Mouse (Mus musculus) adrenal gland, adult 8-10 months (tissue): ENCODE results near the gene Sept10. TPM values are rescaled to one million over a fixed set of nuclear protein-coding genes. Genes with fewer than 3 reads are reported as not detected.

Experiments used
- DNase-seq: peaks from one replicate; pipeline ENCODE4 v3.0.0; 2022
- total RNA-seq, 4 experiments: library from RNA; stranded (reverse); gene quantifications; 2 replicates each; pipeline ENCODE4 v1.2.4; 2022

Gene Sept10
- total RNA-seq, result 10 to 100 TPM; 39.3 to 54.2 (median 49.7) TPM

DNA sequence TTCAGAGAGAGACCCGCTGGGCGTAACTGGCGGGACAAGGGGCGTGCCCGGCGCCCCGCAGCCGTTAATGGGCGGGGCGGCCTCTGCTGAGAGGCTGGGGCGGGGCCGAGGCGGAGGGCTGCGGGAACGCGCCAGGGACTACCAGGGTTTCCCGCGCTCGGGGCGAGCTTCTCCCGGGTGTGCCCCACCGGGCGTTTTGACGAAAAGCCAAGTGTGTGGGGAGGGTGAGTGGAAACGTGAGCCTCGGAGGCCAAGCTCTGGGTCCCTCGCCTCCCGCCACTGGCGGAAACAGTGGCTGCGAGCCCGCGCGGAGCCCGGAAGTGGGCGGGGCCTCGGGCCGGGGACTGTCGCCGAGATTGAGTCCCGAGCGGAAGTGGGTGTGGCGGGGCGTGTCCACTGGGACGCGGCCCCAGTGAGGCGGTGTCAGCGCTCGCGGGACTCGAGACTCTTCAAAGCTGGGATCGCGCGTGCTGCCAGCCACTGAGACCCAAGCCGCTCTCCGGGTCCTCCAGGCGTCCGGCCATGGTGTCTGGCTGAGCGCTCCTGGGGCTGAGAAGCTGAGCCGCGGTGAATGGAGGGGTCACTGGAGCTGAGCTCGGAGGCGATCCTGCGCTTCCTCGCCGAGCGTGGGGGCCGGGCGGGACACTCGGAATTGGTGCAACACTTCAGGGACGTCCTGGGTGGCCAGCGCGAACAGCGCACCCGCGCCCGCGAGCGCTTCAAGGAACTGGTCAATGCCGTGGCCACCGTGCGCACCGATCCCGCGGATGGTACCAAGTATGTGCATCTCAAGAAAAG is at the start of gene Sept10, which contains the start of gene Sowahc:
Sept10 (minus strand) TSS at position 375 of the 798 bp plus-strand sequence.
Sowahc (plus strand) TSS at position 481 of the 798 bp plus-strand sequence.
- peak; percentile 96 for DNase-seq

DNA sequence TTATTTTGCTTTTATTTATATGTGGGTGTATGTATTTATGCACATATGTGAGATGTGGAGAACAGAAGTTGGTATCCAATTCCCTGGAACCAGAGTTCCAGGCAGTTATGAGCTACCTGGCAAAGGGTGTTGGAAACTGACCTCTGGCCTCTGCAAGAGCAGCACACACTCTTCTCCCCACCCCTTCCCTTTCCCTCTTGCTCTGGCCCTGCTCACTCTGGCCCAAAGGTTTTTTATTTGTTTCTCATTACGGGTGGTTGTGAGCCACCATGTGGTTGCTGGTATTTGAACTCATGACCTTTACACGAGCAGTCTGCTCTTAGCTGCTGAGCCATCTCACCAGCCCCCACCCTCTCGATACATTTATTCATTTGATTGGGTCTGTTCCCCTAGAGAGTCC is 47.1 kb upstream of the Sept10 start:
- DNase-seq, result no peak

DNA sequence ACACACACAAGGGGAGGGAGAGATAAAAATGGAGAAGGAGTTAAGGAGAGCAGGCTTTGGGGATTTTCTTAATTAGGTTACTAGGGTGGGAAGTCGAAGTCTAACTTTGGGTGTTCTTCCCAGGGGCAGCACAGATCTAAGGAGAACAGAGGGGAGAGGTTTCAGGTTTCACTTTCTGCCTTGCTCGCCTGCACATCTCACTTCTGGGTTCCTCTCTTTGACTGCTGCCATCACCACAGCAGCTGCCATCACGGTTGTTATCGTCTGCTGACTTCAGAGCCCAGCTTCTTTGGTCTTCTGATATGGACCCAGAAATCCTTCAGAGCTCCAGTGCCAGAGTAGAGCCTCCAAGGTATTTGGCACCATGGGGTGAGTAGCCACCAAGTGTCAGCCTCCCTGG is 46.5 kb upstream of the Sept10 start:
- no peak for DNase-seq

- DNase-seq, result no peak
Measured at GRCm38 (mm10) chr10:59267275-59267674, 45.6 kb upstream of the Sept10 start.

GRCm38 (mm10) chr10:59266097-59266496 is 44.5 kb upstream of the Sept10 start:
- peak; percentile 85 for DNase-seq

DNA sequence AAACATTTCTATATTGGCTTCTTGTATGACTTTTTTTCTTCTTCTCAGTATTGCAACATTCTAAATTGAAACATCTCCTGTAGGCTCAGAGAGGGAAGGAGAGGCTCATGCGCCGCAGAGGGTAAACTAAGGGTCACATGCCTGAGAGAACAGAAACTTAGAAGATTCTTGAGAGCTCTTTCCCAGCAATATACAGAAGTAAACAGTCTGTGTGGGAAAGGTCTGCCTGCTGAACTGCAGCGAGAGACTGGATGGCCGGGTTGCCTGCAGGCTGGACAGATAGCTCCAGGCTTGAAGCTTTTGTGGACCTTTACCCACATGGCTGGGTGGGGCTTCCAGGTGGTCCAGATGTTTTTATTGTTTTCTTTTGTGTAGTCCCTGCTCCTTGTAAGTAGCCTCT is 44.0 kb upstream of the Sept10 start:
- DNase-seq, result no peak

GRCm38 (mm10) chr10:59265067-59265466 is 43.4 kb upstream of the Sept10 start:
- no peak for DNase-seq

GRCm38 (mm10) chr10:59262979-59263378 is 41.3 kb upstream of the Sept10 start:
- DNase-seq, result no peak

- DNase-seq, result no peak
Measured at GRCm38 (mm10) chr10:59262021-59262420, 40.4 kb upstream of the Sept10 start.

DNA sequence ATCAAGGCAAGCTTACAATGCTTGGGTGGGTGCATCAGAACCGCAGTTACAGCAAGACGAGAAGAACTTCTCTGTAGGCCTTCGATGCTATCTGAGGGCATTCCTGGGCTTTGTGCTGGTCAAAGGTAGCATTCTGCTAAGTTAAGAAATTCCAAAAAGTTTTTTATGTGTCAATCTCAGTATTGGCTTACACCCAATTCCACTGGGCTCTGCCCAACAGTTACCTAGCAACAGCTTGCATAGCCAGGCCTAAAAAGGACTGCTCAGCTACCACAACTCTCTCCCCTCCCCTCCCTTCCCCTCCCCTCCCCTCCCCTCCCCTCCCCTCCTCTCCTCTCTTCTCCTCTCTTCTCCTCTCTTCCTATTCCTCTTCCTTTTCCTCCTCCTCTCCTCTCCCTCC is 40.0 kb upstream of the Sept10 start:
- no peak for DNase-seq

- no peak for DNase-seq
Measured at GRCm38 (mm10) chr10:59259572-59259971, 37.9 kb upstream of the Sept10 start.

- DNase-seq, result no peak
Measured at GRCm38 (mm10) chr10:59256533-59256932, 34.9 kb upstream of the Sept10 start.

GRCm38 (mm10) chr10:59253541-59254079 is 32.0 kb upstream of the Sept10 start:
- no peak for DNase-seq

DNA sequence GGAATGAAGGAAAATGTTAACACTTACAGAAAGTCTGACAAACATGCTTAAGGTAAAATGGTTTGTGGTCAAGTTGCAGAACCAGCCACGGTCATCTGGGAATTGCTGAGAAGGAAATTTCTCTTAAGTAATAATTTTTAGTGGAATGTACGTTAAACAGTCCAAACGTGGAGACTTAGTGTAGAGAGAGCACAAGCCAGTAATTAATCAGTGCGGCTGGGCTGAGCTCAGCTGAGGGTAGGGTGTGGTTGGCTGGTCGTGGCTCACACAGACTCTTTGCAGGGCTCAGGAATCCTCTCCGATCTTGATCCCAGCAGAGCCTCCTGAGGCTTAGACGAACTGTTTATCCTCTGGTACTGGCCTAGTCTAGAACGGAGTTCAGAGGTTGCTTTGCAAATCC is 30.7 kb upstream of the Sept10 start:
- DNase-seq, result no peak

DNA sequence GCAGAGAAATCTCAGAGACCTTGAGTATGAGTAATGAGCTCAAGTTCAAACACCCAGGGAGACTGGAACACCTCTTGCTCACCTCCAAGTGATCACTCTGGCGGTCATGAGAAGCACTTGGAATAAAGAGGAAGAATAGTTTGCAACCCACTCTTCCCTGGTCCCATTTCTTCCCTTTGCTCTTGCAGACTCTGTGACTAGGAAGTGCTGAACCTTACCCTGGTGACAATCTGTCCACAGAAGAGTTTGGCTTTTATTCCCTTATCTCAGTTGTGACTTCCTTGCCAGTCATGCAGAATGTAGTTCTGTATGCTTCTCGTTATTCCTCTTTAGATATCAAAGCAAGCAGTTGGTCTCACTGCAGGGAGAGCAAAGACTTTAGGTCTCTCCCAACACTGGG is 30.3 kb upstream of the Sept10 start:
- no peak for DNase-seq

GRCm38 (mm10) chr10:59250679-59251078 is 29.0 kb upstream of the Sept10 start:
- DNase-seq, result no peak

GRCm38 (mm10) chr10:59249531-59249930 is 27.9 kb upstream of the Sept10 start:
- no peak for DNase-seq

DNA sequence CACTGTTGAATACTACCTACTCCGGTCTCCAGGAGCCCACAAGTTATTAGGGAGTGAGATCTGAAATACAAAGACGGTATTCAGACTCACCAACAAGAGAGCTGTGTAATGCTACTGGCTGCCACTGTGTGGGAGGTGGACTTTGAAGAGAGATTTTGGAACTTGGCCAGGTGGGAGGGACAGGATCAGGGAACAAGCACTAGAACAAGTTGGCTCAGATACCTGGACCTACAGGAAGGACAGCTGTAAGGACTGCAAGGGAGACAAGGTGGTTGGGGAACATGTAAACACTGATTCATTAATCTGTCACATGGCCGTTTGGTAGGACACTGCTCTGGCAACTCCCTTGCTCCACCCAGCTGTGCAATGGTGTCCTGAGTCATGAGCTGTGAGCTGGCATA is 19.5 kb upstream of the Sept10 start:
- peak; percentile 68 for DNase-seq

DNA sequence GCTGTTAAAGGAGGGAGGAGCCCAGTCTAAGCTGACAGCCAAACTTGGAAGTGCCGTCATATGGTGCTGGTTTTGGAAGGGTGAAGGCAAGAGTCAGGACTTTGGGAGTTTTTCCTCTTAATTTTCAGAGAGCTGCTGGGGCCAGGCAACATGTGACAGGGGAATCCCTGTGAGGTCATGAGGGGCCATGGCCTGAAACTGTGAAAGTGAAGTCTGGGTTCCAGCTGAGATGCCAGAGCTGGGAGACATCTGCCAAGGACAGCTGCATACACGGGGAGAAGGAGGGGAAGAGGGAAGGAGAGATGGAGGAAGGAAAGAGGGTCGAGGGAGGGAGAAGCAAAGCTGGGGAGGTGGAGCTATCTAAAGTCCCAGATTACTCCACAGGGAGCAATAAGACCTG is 16.1 kb upstream of the Sept10 start:
- no peak for DNase-seq

GRCm38 (mm10) chr10:59236486-59236885 is 14.8 kb upstream of the Sept10 start:
- peak; percentile 58 for DNase-seq

DNA sequence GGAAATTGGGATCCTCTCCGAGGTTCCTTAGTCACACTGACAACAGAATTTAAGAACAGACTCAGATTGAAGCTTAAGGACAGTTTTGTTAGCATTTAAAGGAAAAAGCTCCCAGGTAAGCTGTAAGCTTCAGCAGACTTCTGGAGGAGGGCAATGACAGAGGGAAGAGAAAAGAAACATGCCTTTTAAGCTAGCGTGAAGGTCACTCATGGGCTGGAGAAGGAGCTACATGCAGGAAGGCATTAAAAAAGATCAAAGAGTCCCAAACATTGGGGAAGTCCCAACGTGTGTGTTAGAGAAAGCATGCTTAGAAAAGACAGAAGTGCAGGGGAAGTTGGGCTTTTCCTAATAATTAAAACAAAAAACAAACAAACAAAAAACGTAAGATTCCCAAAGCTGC is 14.2 kb upstream of the Sept10 start:
- no peak for DNase-seq

GRCm38 (mm10) chr10:59235227-59235626 is 13.6 kb upstream of the Sept10 start:
- no peak for DNase-seq

DNA sequence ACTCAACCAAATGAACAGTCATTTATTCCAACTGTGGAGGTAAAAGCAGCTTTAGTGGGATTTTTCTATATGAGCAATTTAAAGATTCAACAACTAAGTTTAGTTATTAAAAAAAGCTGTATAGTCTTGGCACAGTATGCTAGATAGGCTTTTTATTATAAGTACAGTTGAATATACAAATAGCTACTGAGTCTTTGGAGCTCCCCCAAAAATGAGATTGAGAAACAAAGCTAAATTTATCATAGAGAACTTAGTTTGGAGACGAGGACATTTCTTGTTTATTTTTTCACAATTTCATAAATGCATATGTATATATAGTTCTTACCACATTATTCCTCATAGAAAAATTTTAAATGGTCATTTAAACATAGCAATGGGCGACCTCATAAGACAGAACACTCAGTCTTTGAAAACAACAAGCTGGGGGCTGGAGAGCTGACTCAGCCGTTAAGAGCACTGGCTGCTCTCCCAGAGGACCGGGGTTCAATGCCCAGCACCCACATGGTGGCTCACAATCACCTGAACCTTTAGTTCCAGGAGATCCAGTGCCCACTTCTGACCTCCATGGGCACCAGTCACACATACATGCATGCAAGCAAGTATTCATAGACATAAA is 7.7 kb upstream of the Sept10 start:
- DNase-seq, result no peak

DNA sequence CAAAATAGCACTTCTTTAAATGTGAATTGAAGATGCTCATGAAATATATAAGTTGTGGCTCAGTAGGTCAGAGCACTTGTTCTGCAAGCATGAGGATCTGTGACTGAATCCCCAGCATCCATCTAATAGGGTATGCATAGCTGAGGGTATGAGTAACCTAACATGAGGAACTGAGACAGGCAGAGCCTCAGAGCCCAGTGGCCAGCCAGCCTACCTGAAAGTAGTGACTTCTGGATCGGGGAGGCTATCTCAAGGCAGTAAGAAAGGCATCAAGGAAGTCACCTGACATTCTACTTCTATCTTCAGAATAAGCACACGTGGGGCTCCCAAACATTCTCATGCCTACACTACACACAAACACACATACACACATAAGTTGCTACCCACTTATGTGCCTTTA is 3.5 kb upstream of the Sept10 start:
- no peak for DNase-seq
